Mouse (Mus musculus) activated CD4-positive, CD25-positive, alpha-beta regulatory T cell, adult 4 months (primary cell): ENCODE measurements around the gene Fgg. TPM values are rescaled to one million over a fixed set of nuclear protein-coding genes. Genes with fewer than 3 reads are reported as not detected.
A peak's percentile ranks its signal among the peaks of the same experiment; 100 is the strongest.

Source experiments
- ATAC-seq: one replicate; pipeline ENCODE4 v1.8.0; 2017
- polyA plus RNA-seq, 2 experiments: library from polyadenylated mRNA; unstranded; fragments of 100-300 nt; shearing (Covaris generic); gene quantifications; one replicate each; pipeline ENCODE4 v1.2.1; 2017

Fgg gene
- polyA plus RNA-seq, 2 experiments from 2014 or later: not detected

GRCm38 (mm10) chr3:83027546-83028251 is 20.2 kb downstream of the Fgg start:
- ATAC-seq: no peak

- ATAC-seq: no peak
Measured at GRCm38 (mm10) chr3:83030331-83030730, 22.8 kb downstream of the Fgg start.

GRCm38 (mm10) chr3:83032746-83033308 is 25.3 kb downstream of the Fgg start:
- no peak for ATAC-seq

- ATAC-seq: no peak
Measured at GRCm38 (mm10) chr3:83033801-83034200, 26.3 kb downstream of the Fgg start.

GRCm38 (mm10) chr3:83038865-83039264 is 31.3 kb downstream of the Fgg start:
- no peak for ATAC-seq

GRCm38 (mm10) chr3:83039666-83040065 is 32.1 kb downstream of the Fgg start:
- ATAC-seq: no peak

GRCm38 (mm10) chr3:83042451-83042850 is 34.9 kb downstream of the Fgg start:
- ATAC-seq: no peak

- ATAC-seq: no peak
Measured at GRCm38 (mm10) chr3:83046649-83047048, 39.1 kb downstream of the Fgg start.

- ATAC-seq: no peak
Measured at GRCm38 (mm10) chr3:83049680-83050079, 42.2 kb downstream of the Fgg start, which contains the start of gene Fgb. Gene Fgb (minus strand): TSS chr3:83049863.

- ATAC-seq: no peak
Measured at GRCm38 (mm10) chr3:83050661-83051060, 43.1 kb downstream of the Fgg start.

- no peak for ATAC-seq
Measured at GRCm38 (mm10) chr3:83052102-83052501, 44.6 kb downstream of the Fgg start.

- no peak for ATAC-seq
Measured at GRCm38 (mm10) chr3:83053126-83053525, 45.6 kb downstream of the Fgg start.

- ATAC-seq: no peak
Measured at GRCm38 (mm10) chr3:83053758-83054157, 46.2 kb downstream of the Fgg start.

GRCm38 (mm10) chr3:83054759-83055158 is 47.2 kb downstream of the Fgg start:
- ATAC-seq: peak; percentile 6

GRCm38 (mm10) chr3:83055281-83056038 is 47.9 kb downstream of the Fgg start, which contains the start of gene Plrg1:
Gene Plrg1 (plus strand): TSS chr3:83055522.
- ATAC-seq: peak; percentile 93

- no peak for ATAC-seq
Measured at GRCm38 (mm10) chr3:83057046-83057445, 49.5 kb downstream of the Fgg start.

Other genes with a start within 250 kb of the Fgg start
- not detected for gene Rbm46, start 131.2 kb upstream of the Fgg start, polyA plus RNA-seq
- gene Lrat, start 103.8 kb upstream of the Fgg start, polyA plus RNA-seq: under 1 TPM in 1 of 2 experiments, not detected in 1; 0.07 TPM
- gene Fga, start 18.4 kb downstream of the Fgg start, polyA plus RNA-seq: not detected
- gene Fgb, start 42.1 kb downstream of the Fgg start, polyA plus RNA-seq: not detected
- 10 to 100 TPM; 49.5 to 57.0 TPM for gene Plrg1, start 47.8 kb downstream of the Fgg start, polyA plus RNA-seq
- gene Dchs2, start 120.2 kb downstream of the Fgg start, polyA plus RNA-seq: not detected